Mouse (Mus musculus): ENCODE measurements around the gene Npff. TPM values are rescaled to one million over a fixed set of nuclear protein-coding genes. Genes with fewer than 3 reads are reported as not detected.

Gene Npff
- total RNA-seq, 2 experiments from 2014 or later: 1.3 to 2.1 TPM

DNA sequence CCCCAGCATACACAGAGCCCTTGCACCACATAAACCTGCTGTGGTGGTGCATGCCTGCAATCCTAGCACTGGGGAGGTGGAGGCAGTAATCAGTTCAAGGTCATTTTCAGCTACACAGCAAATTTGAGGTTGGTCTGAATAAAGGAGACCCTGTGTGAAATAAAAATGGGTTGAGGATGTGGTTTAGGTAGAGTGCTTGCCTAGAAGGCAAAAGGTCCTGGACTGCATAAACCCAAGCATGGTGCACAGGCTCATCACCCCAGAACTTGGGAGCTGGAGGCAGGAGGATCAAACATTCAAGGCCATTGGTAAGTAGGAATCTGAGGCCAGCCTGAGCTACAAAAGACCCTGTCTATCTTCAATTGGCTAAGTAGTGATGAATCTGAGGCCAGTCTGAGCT lies 17.2 kb downstream of the Npff start:
- intact Hi-C loops (cut with DNase I): no loop called here
- no peak for DNase-seq

DNA sequence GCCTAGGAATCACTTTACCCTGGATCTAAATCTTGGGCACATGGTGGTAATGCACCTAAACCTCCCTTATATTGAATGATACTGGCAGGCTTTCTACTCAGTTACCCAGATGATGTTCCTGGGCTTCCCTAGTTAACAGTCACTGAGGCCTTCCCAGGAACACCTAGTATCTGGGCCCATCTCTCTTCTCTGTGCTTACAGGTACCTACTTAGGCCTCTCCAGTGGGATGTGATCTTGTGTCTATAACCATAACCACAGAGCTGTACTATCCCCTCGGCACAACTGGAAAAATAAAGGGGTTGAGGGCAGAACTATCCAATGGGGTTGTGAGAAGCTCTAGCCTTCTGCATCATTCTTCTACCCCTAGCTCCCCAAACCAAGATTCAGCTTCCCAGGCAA lies 17.9 kb downstream of the Npff start:
- no peak for DNase-seq
- intact Hi-C loops (cut with DNase I): no loop called here

GRCm38 (mm10) chr15:102506464-102506830 lies 18.3 kb downstream of the Npff start:
- intact Hi-C loops (cut with DNase I): no loop called here
- no peak for DNase-seq

DNA sequence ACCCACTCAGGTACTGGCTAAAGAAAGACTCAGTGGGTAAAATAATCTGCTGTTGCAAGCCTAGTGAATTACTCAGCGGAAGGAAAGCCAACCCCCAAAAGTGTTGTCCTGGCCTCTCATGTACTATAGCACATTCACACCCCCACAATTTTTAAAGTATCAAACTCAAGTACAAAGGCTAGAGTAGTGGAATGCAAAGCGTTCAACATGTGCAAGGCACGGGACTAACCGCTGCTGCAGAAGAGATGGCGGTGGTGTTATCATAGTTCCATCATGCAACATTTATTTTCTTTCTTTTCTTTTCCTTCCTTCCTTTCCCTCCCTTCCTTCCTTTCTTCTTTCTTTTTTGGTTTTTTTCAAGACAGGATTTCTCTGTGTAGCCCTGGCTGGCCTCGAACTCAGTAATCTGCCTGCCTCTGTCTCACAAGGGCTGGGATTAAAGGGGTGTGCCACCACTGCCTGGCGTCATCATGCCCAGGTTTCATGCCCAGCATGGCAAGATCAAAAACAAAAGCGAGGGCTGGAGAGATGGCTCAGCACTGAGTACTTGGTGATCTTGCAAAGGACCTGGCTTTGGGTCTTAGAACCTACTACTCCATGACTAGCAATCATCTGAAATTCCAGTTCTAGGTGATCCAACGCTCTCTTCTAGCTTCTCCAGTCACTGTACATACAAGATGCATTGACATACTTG lies 18.8 kb downstream of the Npff start:
- intact Hi-C loops (cut with DNase I): no loop called here
- DNase-seq: no peak

DNA sequence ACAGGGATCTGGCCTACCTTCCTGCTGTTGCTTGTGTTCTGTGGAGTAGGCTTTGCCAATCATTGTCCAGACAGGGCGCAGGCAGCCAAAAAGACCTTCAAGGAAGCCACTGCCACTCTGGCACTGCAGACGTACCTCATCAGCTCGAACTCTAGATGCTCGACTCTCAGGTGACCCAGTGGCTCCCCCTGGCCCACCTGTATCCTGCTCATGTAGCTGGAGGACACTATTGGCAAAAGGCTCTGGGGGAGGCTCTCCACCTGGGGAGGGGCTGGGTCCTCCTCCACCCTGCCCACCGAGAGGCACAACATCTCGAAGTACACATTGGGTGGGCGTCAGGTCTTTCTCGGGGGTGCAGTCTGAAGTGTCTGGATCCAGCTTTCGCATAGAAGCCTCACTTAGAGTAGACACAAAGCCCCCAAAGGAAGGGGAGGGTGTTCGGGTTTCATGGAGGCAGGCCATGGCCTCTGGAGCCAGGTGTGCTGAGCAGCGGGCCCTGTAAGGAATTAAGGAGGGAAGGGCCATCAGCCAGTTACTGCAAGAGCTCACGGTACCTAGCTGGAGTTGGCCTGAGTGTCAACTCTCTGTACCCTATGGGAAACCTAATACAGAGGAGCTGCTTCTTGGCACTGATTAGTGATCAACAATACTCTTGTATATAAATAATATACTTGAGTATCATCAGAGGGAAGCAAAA lies 19.5 kb downstream of the Npff start:
- no peak for DNase-seq
- intact Hi-C loops (cut with DNase I): no loop called here

GRCm38 (mm10) chr15:102503924-102504782 lies 20.6 kb downstream of the Npff start:
- DNase-seq: no peak
- intact Hi-C loops (cut with DNase I): no loop called here

- DNase-seq: no peak
- intact Hi-C loops (cut with DNase I): no loop called here
Measured at GRCm38 (mm10) chr15:102503447-102503846, 21.3 kb downstream of the Npff start, which contains the start of gene Gm10337. TSS of gene Gm10337 (plus strand) at chr15:102503722.

- intact Hi-C loops (cut with DNase I): no loop called here
- no peak for DNase-seq
Measured at GRCm38 (mm10) chr15:102502254-102502840, 22.4 kb downstream of the Npff start.

- intact Hi-C loops (cut with DNase I): no loop called here
- no peak for DNase-seq
Measured at GRCm38 (mm10) chr15:102501084-102501814, 23.5 kb downstream of the Npff start.

- DNase-seq: no peak
- intact Hi-C loops (cut with DNase I): no loop called here
Measured at GRCm38 (mm10) chr15:102500479-102500878, 24.3 kb downstream of the Npff start.

- intact Hi-C loops (cut with DNase I): no loop called here
Measured at GRCm38 (mm10) chr15:102499851-102500250, 24.9 kb downstream of the Npff start.

DNA sequence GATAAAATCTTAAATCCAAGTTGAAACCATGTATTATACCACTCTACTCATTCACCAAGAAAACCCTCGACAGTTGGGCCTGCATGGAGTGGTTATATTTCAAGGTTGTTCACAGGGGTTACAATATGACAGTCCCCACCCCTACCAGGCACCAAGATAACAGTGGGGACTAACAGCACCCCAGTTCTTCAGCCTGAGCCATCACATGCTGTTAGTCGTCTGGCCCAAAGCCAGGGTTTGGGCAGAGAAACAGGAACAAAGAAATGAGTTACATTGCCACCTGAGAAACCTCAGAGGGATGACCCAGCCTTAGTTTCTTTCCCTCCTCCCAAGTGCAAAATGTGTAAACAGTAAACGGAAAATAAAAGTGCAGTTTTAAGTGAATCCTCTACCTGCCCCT lies 25.4 kb downstream of the Npff start:
- DNase-seq: no peak
- intact Hi-C loops (cut with DNase I): no loop called here

More at GRCm38 (mm10) chr15:102499851-102500250, 24.9 kb downstream of the Npff start:
- DNase-seq: no peak

- intact Hi-C loops (cut with DNase I): no loop called here
- no peak for DNase-seq
Measured at GRCm38 (mm10) chr15:102498322-102498721, 26.4 kb downstream of the Npff start.

DNA sequence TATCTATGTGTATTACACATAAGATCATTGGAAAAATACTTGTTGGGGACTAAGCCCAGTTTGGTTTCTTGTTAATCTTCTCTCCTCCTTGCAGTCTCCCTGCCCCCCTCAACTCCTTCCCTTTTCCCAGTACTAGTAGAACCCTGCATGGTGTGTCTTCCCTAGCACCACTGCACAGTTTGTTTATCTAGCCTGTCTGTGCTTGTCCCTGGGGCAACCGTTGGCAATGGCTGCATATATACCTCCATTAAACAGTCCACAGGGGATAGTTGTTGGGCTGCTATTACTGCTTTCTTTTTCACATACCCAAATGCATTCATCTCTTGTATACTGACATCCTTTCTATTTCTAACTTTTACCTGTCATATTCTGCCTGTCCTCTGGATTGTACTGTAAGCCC lies 37.1 kb downstream of the Npff start:
- intact Hi-C loops (cut with DNase I): no loop called here
- no peak for DNase-seq

GRCm38 (mm10) chr15:102485853-102486252 lies 38.9 kb downstream of the Npff start:
- intact Hi-C loops (cut with DNase I): no loop called here
- DNase-seq: no peak

DNA sequence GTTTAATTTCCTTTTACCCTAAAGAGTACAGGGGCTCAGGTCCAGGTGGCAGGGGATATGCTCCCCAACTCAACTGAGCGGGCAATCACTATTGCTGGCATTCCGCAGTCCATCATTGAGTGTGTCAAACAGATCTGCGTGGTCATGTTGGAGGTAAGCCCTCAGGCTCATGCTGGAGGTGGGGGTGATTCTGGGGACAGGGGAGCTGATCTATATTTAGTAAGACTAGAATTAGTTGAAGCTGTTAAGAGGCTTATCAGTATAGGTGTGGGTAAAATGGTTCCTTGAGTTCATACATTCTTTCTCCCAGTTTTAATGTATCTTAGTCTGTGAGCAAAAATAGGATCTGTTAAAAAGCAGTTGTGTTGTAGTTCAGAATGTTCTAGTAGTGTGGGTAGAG lies 41.6 kb downstream of the Npff start:
- no peak for DNase-seq
- intact Hi-C loops (cut with DNase I): no loop called here

GRCm38 (mm10) chr15:102474520-102474919 lies 50.2 kb downstream of the Npff start:
- no peak for DNase-seq
- intact Hi-C loops (cut with DNase I): no loop called here
